In the genomic region with DNA sequence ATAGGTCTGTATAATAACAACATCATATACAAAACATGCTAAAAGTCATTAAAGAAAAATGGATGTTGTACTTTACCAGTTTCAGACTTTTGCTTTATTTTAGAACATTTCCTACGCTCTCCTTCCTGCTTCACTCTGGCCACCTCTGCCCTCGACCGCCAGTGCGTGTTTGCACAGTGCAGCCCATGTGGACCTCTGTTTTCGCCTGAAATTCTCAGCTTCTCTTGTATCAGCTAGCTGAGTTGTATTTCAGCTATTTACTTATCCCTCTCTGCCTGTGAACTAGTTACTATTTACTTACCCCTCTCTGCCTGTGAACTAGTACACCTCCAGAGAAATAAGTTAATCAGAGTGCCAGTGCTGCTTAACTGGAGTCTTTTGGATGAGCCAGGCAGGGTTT, we compare ENCODE assay signal across 26 mouse cellular contexts.
DNase-seq lines count a peak whose midpoint lies in the region; ATAC-seq and TF ChIP-seq lines count a peak whose summit lies in the region.
"Had no signal": no experiment of that assay in that cellular context is flagged by ENCODE, and none has a peak within 500 bp of the region (broad histone marks: within the 10 kb centered on the region; RNA-seq: fewer than 3 reads in every experiment).

No protein-coding gene starts in this region.

- ATAC-seq in limb, embryonic 12.5 days (ENCODE audit: insufficient number of reproducible peaks, insufficient read depth, low FRiP score, low TSS enrichment, low read depth): no peak
- peak; percentile 45; the same call in 1 of the 2 replicates for ATAC-seq in stomach, embryonic 15.5 days (ENCODE audit: insufficient read depth, low FRiP score, low read depth)
- no peak for ATAC-seq in stomach, postnatal 0 days (ENCODE audit: low FRiP score, low TSS enrichment)
- peak; percentile 71 for ATAC-seq in liver, embryonic 15.5 days (ENCODE audit: insufficient read depth)
- no peak for ATAC-seq in midbrain, embryonic 16.5 days
- ATAC-seq: forebrain, embryonic 13.5 days had no signal

- H3K4me2 ChIP-seq in limb, embryonic 12.5 days: no peak overlapping the region
- no peak overlapping the region for H3K4me2 ChIP-seq in stomach, embryonic 15.5 days
- H3K4me2 ChIP-seq in stomach, postnatal 0 days (replicated peaks; ENCODE audit: low read depth): no peak overlapping the region
- 0 out of 2 replicates have a peak overlapping the region, but pooled peaks have one; percentile 5 for H3K4me2 ChIP-seq in liver, embryonic 15.5 days
- no peak overlapping the region for H3K4me2 ChIP-seq in midbrain, embryonic 16.5 days (ENCODE audit: low read length)
- H3K4me2 ChIP-seq: embryonic facial prominence, embryonic 15.5 days; forebrain, embryonic 13.5 days; heart, embryonic 11.5 days; hindbrain, embryonic 13.5 days; limb, embryonic 13.5 days; midbrain, embryonic 11.5 days had no signal

- no peak for TF ChIP-seq CTCF in stomach, postnatal 0 days (IDR thresholded peaks at IDR 0.05; ENCODE audit: low read depth)

- peak overlapping the region; percentile 8; the same call in 1 of the 2 replicates for H3K27ac ChIP-seq in limb, embryonic 12.5 days
- no peak overlapping the region for H3K27ac ChIP-seq in limb, embryonic 10.5 days
- H3K27ac ChIP-seq in stomach, embryonic 15.5 days: no peak overlapping the region
- H3K27ac ChIP-seq in stomach, postnatal 0 days (replicated peaks): no peak overlapping the region
- peak overlapping the region; percentile 45; the same call in 1 of the 2 replicates for H3K27ac ChIP-seq in liver, embryonic 15.5 days (replicated peaks)
- no peak overlapping the region for H3K27ac ChIP-seq in midbrain, embryonic 16.5 days (ENCODE audit: low read length)
- H3K27ac ChIP-seq: hindbrain, embryonic 13.5 days; limb, embryonic 13.5 days had no signal

- 91% methylated on average over 5 of the region's 5 CpGs for WGBS in limb, embryonic 12.5 days
- 94% methylated on average over 5 of the region's 5 CpGs for WGBS in limb, embryonic 10.5 days
- 72% methylated on average over 5 of the region's 5 CpGs for WGBS in stomach, embryonic 15.5 days
- WGBS in stomach, postnatal 0 days: 67% methylated on average over 5 of the region's 5 CpGs
- WGBS in liver, embryonic 15.5 days (ENCODE audit: insufficient replicate concordance): 62% methylated on average over 5 of the region's 5 CpGs
- 86% methylated on average over 5 of the region's 5 CpGs for WGBS in midbrain, embryonic 16.5 days

- no peak for TF ChIP-seq EP300 in stomach, postnatal 0 days (optimal IDR thresholded peaks at IDR 0.05)

- no peak overlapping the region for H3K4me3 ChIP-seq in limb, embryonic 12.5 days (replicated peaks)
- H3K4me3 ChIP-seq in limb, embryonic 10.5 days: no peak overlapping the region
- no peak overlapping the region for H3K4me3 ChIP-seq in stomach, embryonic 15.5 days (replicated peaks)
- H3K4me3 ChIP-seq in stomach, postnatal 0 days (ENCODE audit: low read depth, low read length): no peak overlapping the region
- no peak overlapping the region for H3K4me3 ChIP-seq in liver, embryonic 15.5 days (replicated peaks)
- H3K4me3 ChIP-seq in midbrain, embryonic 16.5 days (ENCODE audit: low read depth, low read length): no peak overlapping the region
- H3K4me3 ChIP-seq: embryonic facial prominence, embryonic 15.5 days; forebrain, embryonic 13.5 days; hindbrain, embryonic 13.5 days; limb, embryonic 13.5 days had no signal

- H3K9me3 ChIP-seq in limb, embryonic 12.5 days: no peaks in the 10 kb centered on the region
- no peaks in the 10 kb centered on the region for H3K9me3 ChIP-seq in limb, embryonic 10.5 days (replicated peaks)
- H3K9me3 ChIP-seq in stomach, embryonic 15.5 days: no peaks in the 10 kb centered on the region
- no peaks in the 10 kb centered on the region for H3K9me3 ChIP-seq in stomach, postnatal 0 days (ENCODE audit: control insufficient read depth, low read length)
- no peaks in the 10 kb centered on the region for H3K9me3 ChIP-seq in liver, embryonic 15.5 days (replicated peaks)
- H3K9me3 ChIP-seq in midbrain, embryonic 16.5 days (replicated peaks; ENCODE audit: control insufficient read depth, low read length, poor library complexity, severe bottlenecking): no peaks in the 10 kb centered on the region
- H3K9me3 ChIP-seq: embryonic facial prominence, embryonic 15.5 days; forebrain, embryonic 13.5 days; hindbrain, embryonic 13.5 days; limb, embryonic 13.5 days had no signal

- no peaks in the 10 kb centered on the region for H3K27me3 ChIP-seq in limb, embryonic 12.5 days
- H3K27me3 ChIP-seq in limb, embryonic 10.5 days (ENCODE audit: low read depth, poor library complexity, severe bottlenecking): no peaks in the 10 kb centered on the region
- no peaks in the 10 kb centered on the region for H3K27me3 ChIP-seq in stomach, embryonic 15.5 days (replicated peaks)
- H3K27me3 ChIP-seq in stomach, postnatal 0 days (ENCODE audit: control insufficient read depth, insufficient read depth, low read length): no peaks in the 10 kb centered on the region
- H3K27me3 ChIP-seq in liver, embryonic 15.5 days: no peaks in the 10 kb centered on the region
- H3K27me3 ChIP-seq in midbrain, embryonic 16.5 days (ENCODE audit: control insufficient read depth, insufficient read depth, low read depth, low read length): no peaks in the 10 kb centered on the region
- H3K27me3 ChIP-seq: embryonic facial prominence, embryonic 15.5 days; forebrain, embryonic 13.5 days; hindbrain, embryonic 13.5 days; limb, embryonic 13.5 days; Patski had no signal

- no peak overlapping the region for H3K9ac ChIP-seq in limb, embryonic 12.5 days (replicated peaks)
- no peak overlapping the region for H3K9ac ChIP-seq in stomach, embryonic 15.5 days
- no peak overlapping the region for H3K9ac ChIP-seq in stomach, postnatal 0 days (ENCODE audit: low read length)
- no peak overlapping the region for H3K9ac ChIP-seq in liver, embryonic 15.5 days
- no peak overlapping the region for H3K9ac ChIP-seq in midbrain, embryonic 16.5 days (ENCODE audit: low read depth, low read length)
- H3K9ac ChIP-seq: embryonic facial prominence, embryonic 15.5 days; forebrain, embryonic 13.5 days; hindbrain, embryonic 13.5 days; limb, embryonic 13.5 days had no signal

- no peaks in the 10 kb centered on the region for H3K36me3 ChIP-seq in limb, embryonic 12.5 days
- 0 out of 2 replicates have a peak, but pooled peaks cover 4% of the 10 kb centered on the region for H3K36me3 ChIP-seq in limb, embryonic 10.5 days
- H3K36me3 ChIP-seq in stomach, embryonic 15.5 days: no peaks in the 10 kb centered on the region
- H3K36me3 ChIP-seq in stomach, postnatal 0 days (ENCODE audit: control insufficient read depth, insufficient read depth, low read length): no peaks in the 10 kb centered on the region
- no peaks in the 10 kb centered on the region for H3K36me3 ChIP-seq in liver, embryonic 15.5 days (replicated peaks)
- no peaks in the 10 kb centered on the region for H3K36me3 ChIP-seq in midbrain, embryonic 16.5 days (ENCODE audit: control insufficient read depth, insufficient read depth, low read length)
- H3K36me3 ChIP-seq: embryonic facial prominence, embryonic 15.5 days; hindbrain, embryonic 13.5 days had no signal

- no peak for DNase-seq in limb, embryonic 10.5 days (ENCODE audit: low spot score)
- DNase-seq in stomach, postnatal 0 days (ENCODE audit: low spot score): no peak
- DNase-seq in kidney, adult 18-20 months: no peak
- DNase-seq in embryo, embryonic 10.5 days (ENCODE audit: low spot score): no peak
- DNase-seq: adrenal gland, postnatal 10 days; cerebellum, adult 11 months; cerebellum, adult 9-10 months; cerebellum, postnatal 36 days; embryo, embryonic 11 days; gastrocnemius, postnatal 25 days; heart, adult 18-20 months; heart, postnatal 4 days; kidney, adult 9 months; kidney, postnatal 10 days; thymus, postnatal 14 days had no signal

- H3K4me1 ChIP-seq in limb, embryonic 12.5 days (replicated peaks): peaks cover 29% of the 10 kb centered on the region
- H3K4me1 ChIP-seq in limb, embryonic 10.5 days: peaks cover 22% of the 10 kb centered on the region
- peaks cover 19% of the 10 kb centered on the region; the same call in 1 of the 2 replicates for H3K4me1 ChIP-seq in stomach, embryonic 15.5 days
- peaks cover 8% of the 10 kb centered on the region for H3K4me1 ChIP-seq in stomach, postnatal 0 days (replicated peaks; ENCODE audit: control insufficient read depth, insufficient read depth)
- peaks cover 11% of the 10 kb centered on the region; the same call in 1 of the 2 replicates for H3K4me1 ChIP-seq in liver, embryonic 15.5 days (replicated peaks)
- H3K4me1 ChIP-seq in midbrain, embryonic 16.5 days (ENCODE audit: control insufficient read depth, insufficient read depth, low read length): peaks cover 24% of the 10 kb centered on the region

Comparison
In these comparisons a context has a peak if more than half of its experiments do, and no peak if none do; other contexts are left out.
1. ATAC-seq: peak in stomach, embryonic 15.5 days (single experiment) and liver, embryonic 15.5 days (single experiment); none in limb, embryonic 12.5 days (single experiment), stomach, postnatal 0 days (single experiment) and midbrain, embryonic 16.5 days (single experiment).
2. H3K27ac ChIP-seq: peak in limb, embryonic 12.5 days (single experiment) and liver, embryonic 15.5 days (single experiment); none in limb, embryonic 10.5 days (single experiment), stomach, embryonic 15.5 days (single experiment), stomach, postnatal 0 days (single experiment) and midbrain, embryonic 16.5 days (single experiment).